Comparison of ENCODE assay signal across 9 mouse cellular contexts in genomic region chr11:44517561-44518280, GRCm38 (mm10). TPM values are rescaled to one million over a fixed set of nuclear protein-coding genes. Genes with fewer than 3 reads are reported as not detected.
DNase-seq lines count a peak whose midpoint lies in the region; ATAC-seq lines count a peak whose summit lies in the region.
"Had no signal": no experiment of that assay in that cellular context is flagged by ENCODE, and none has a peak within 500 bp of the region (broad histone marks: within the 10 kb centered on the region; RNA-seq: fewer than 3 reads in every experiment).

No protein-coding gene starts in this region.

- no peak overlapping the region for H3K27ac ChIP-seq in kidney, embryonic 14.5 days (ENCODE audit: low read depth, low read length)
- peak overlapping the region; percentile 93 for H3K27ac ChIP-seq in intestine, embryonic 15.5 days
- no peak overlapping the region for H3K27ac ChIP-seq in neural tube, embryonic 12.5 days

- H3K4me1 ChIP-seq in kidney, embryonic 14.5 days (ENCODE audit: control insufficient read depth, insufficient read depth, low read length) = peaks cover 12% of the 10 kb centered on the region
- peaks cover 21% of the 10 kb centered on the region for H3K4me1 ChIP-seq in intestine, embryonic 15.5 days (replicated peaks)
- peaks cover 16% of the 10 kb centered on the region for H3K4me1 ChIP-seq in neural tube, embryonic 12.5 days

- no peak for ATAC-seq in kidney, embryonic 14.5 days (ENCODE audit: low FRiP score, low TSS enrichment)
- ATAC-seq in intestine, embryonic 15.5 days = no peak
- no peak for ATAC-seq in neural tube, embryonic 12.5 days (ENCODE audit: low FRiP score, low read depth)
- no peak for ATAC-seq in granulocyte monocyte progenitor cell, adult 5-6 weeks (replicated peaks; ENCODE audit: poor library complexity, severe bottlenecking)

- no peaks in the 10 kb centered on the region for H3K36me3 ChIP-seq in kidney, embryonic 14.5 days (ENCODE audit: control insufficient read depth, insufficient read depth, low read length)
- no peaks in the 10 kb centered on the region for H3K36me3 ChIP-seq in intestine, embryonic 15.5 days
- H3K36me3 ChIP-seq in neural tube, embryonic 12.5 days = no peaks in the 10 kb centered on the region

- 39% methylated on average over 6 of the region's 6 CpGs for WGBS in kidney, embryonic 14.5 days
- WGBS in intestine, embryonic 15.5 days = 35% methylated on average over 6 of the region's 6 CpGs
- 48% methylated on average over 6 of the region's 6 CpGs for WGBS in neural tube, embryonic 12.5 days

- H3K4me2 ChIP-seq in kidney, embryonic 14.5 days (replicated peaks; ENCODE audit: low read depth, low read length) = peak overlapping the region; percentile 82
- peak overlapping the region; percentile 87 for H3K4me2 ChIP-seq in intestine, embryonic 15.5 days (replicated peaks)
- peak overlapping the region; percentile 86 for H3K4me2 ChIP-seq in neural tube, embryonic 12.5 days (replicated peaks)

- peak overlapping the region; percentile 93; the same call in 1 of the 2 replicates for H3K4me3 ChIP-seq in kidney, embryonic 14.5 days (ENCODE audit: low read length)
- H3K4me3 ChIP-seq in intestine, embryonic 15.5 days (replicated peaks) = peak overlapping the region; percentile 99; the same call in 1 of the 2 replicates
- H3K4me3 ChIP-seq in neural tube, embryonic 12.5 days = no peak overlapping the region

- DNase-seq in kidney, postnatal 10 days = no peak
- peak; percentile 44 for DNase-seq in ZHBTc4 (ENCODE audit: low read depth, low spot score)
- DNase-seq in adrenal gland, postnatal 10 days = no peak
- no peak for DNase-seq in ovary, postnatal 10 days (ENCODE audit: low spot score)
- DNase-seq: left cerebral cortex, postnatal 4 days had no signal

- no peak overlapping the region; the same call in 1 of the 2 replicates for H3K9ac ChIP-seq in kidney, embryonic 14.5 days (ENCODE audit: low read depth, low read length)
- H3K9ac ChIP-seq in intestine, embryonic 15.5 days = no peak overlapping the region
- H3K9ac ChIP-seq in neural tube, embryonic 12.5 days = 0 out of 2 replicates have a peak overlapping the region, but pooled peaks have one; percentile 97

- no peaks in the 10 kb centered on the region for H3K9me3 ChIP-seq in kidney, embryonic 14.5 days (ENCODE audit: control insufficient read depth, low read length)
- no peaks in the 10 kb centered on the region for H3K9me3 ChIP-seq in intestine, embryonic 15.5 days
- H3K9me3 ChIP-seq in neural tube, embryonic 12.5 days = no peaks in the 10 kb centered on the region

- H3K27me3 ChIP-seq in kidney, embryonic 14.5 days (ENCODE audit: control insufficient read depth, insufficient read depth, low read length) = no peaks in the 10 kb centered on the region
- H3K27me3 ChIP-seq in intestine, embryonic 15.5 days (replicated peaks) = no peaks in the 10 kb centered on the region
- no peaks in the 10 kb centered on the region for H3K27me3 ChIP-seq in neural tube, embryonic 12.5 days (replicated peaks)

RNA-seq across cellular contexts. Expression of gene Rnf145, which starts 1.0 kb away (rescaled TPM):
- 76.9 and 82.0 TPM in 2 replicates for polyA plus RNA-seq in kidney, embryonic 14.5 days (2014; fragmentation: Nextera tagmentation; extraction: Ambion mirVana)
- 52.1 and 54.8 TPM in 2 replicates for polyA plus RNA-seq in intestine, embryonic 15.5 days (2015; fragmentation: Nextera tagmentation; extraction: Ambion mirVana)
- 135 and 143 TPM in 2 replicates for polyA plus RNA-seq in neural tube, embryonic 12.5 days (2016; fragmentation: Nextera tagmentation; extraction: Ambion mirVana)
- total RNA-seq in adrenal gland, postnatal 10 days (2021) = 10 to 100 TPM; 49.3 to 74.8 TPM
- 18.9 and 20.7 TPM in 2 replicates for total RNA-seq in granulocyte monocyte progenitor cell, adult 5-6 weeks (2014; fragmentation: Nextera tagmentation)
- 18.2 and 22.2 TPM in 2 replicates for total RNA-seq in granulocyte monocyte progenitor cell, adult 5-6 weeks (2017)

RNA-seq across cellular contexts. Expression of gene Ublcp1, which starts 47.4 kb away (rescaled TPM):
- 75.4 and 78.4 TPM in 2 replicates for polyA plus RNA-seq in kidney, embryonic 14.5 days (2014; fragmentation: Nextera tagmentation; extraction: Ambion mirVana)
- 55.1 and 56.9 TPM in 2 replicates for polyA plus RNA-seq in intestine, embryonic 15.5 days (2015; fragmentation: Nextera tagmentation; extraction: Ambion mirVana)
- polyA plus RNA-seq in neural tube, embryonic 12.5 days (2016; fragmentation: Nextera tagmentation; extraction: Ambion mirVana) = 65.9 and 70.8 TPM in 2 replicates
- total RNA-seq in adrenal gland, postnatal 10 days (2021) = 10 to 100 TPM; 37.1 to 39.6 TPM
- total RNA-seq in granulocyte monocyte progenitor cell, adult 5-6 weeks (2014; fragmentation: Nextera tagmentation) = 8.4 and 9.3 TPM in 2 replicates
- total RNA-seq in granulocyte monocyte progenitor cell, adult 5-6 weeks (2017) = 4.7 and 12.6 TPM in 2 replicates
